Mouse (Mus musculus): ENCODE data around the gene Tnni3k. TPM values are rescaled to one million over a fixed set of nuclear protein-coding genes. Genes with fewer than 3 reads are reported as not detected.

The Tnni3k gene
- total and polyA plus RNA-seq, 3 experiments: 0.11 TPM; not detected in 2

- Histone ChIP-seq H3K36me3 (replicated peaks) (no peaks in the 10 kb centered on the region), H3K27me3 (ENCODE audit: insufficient read depth, low read length) (no peaks in the 10 kb centered on the region), H3K4me1 (ENCODE audit: insufficient read depth, low read depth, low read length) (no peaks in the 10 kb centered on the region), H3K9me3 (replicated peaks) (peaks cover 16% of the 10 kb centered on the region), H3K4me3 (ENCODE audit: low read depth, low read length) (no peak overlapping the region)
- no peak for ATAC-seq (ENCODE audit: extremely low read depth, insufficient number of reproducible peaks, low FRiP score, poor library complexity, severe bottlenecking)
- TF ChIP-seq POLR2AphosphoS5 (IDR thresholded peaks at IDR 0.05; ENCODE audit: insufficient replicate concordance, low read depth, low read length) (no peak), GATA2 (IDR thresholded peaks at IDR 0.05; ENCODE audit: borderline replicate concordance, low read depth, low read length) (no peak), TAL1 (conservative IDR thresholded peaks at IDR 0.05; ENCODE audit: low read depth, low read length) (no peak), CTCF (IDR thresholded peaks at IDR 0.05; ENCODE audit: low read depth, low read length) (no peak), GATA1 (IDR thresholded peaks at IDR 0.05; ENCODE audit: borderline replicate concordance, low read length) (no peak)
- no peak for DNase-seq (ENCODE audit: low spot score)
Observed at GRCm38 (mm10) chr3:154970981-154971380, 84.2 kb downstream of the Tnni3k start.

DNA sequence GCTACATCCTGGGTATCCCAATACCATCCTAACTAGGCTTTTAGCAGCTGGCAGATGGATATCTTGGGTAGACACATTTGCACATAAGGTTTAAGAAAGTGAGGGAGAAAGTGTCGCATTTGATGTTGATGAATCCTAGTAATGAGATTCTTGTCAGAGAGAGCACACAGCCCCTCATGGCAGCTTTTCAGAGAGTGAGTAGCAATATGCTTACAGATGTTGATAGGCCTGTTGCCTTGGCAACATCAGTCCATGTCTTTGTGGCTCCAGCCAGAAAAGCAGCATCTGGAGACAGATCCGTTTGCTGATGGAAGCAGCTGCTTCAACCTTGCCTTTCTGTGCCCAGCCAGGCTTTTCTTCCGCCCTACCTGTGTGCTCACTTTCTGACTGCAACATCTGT lies 93.9 kb downstream of the Tnni3k start:
- Histone ChIP-seq H3K36me3 (replicated peaks) (no peaks in the 10 kb centered on the region), H3K4me3 (ENCODE audit: low read depth, low read length) (no peak overlapping the region), H3K4me1 (ENCODE audit: insufficient read depth, low read depth, low read length) (no peaks in the 10 kb centered on the region), H3K9me3 (replicated peaks) (peaks cover 21% of the 10 kb centered on the region), H3K27me3 (ENCODE audit: insufficient read depth, low read length) (no peaks in the 10 kb centered on the region)
- ATAC-seq (ENCODE audit: extremely low read depth, insufficient number of reproducible peaks, low FRiP score, poor library complexity, severe bottlenecking) (no peak), DNase-seq (ENCODE audit: low spot score) (no peak)
- TF ChIP-seq GATA2 (IDR thresholded peaks at IDR 0.05; ENCODE audit: borderline replicate concordance, low read depth, low read length): no peak
- TF ChIP-seq GATA1 (IDR thresholded peaks at IDR 0.05; ENCODE audit: borderline replicate concordance, low read length): no peak
- no peak for TF ChIP-seq TAL1 (conservative IDR thresholded peaks at IDR 0.05; ENCODE audit: low read depth, low read length)
- TF ChIP-seq POLR2AphosphoS5 (IDR thresholded peaks at IDR 0.05; ENCODE audit: insufficient replicate concordance, low read depth, low read length): no peak
- no peak for TF ChIP-seq CTCF (IDR thresholded peaks at IDR 0.05; ENCODE audit: low read depth, low read length)

- H3K36me3 ChIP-seq (replicated peaks): no peaks in the 10 kb centered on the region
- no peak for ATAC-seq (ENCODE audit: extremely low read depth, insufficient number of reproducible peaks, low FRiP score, poor library complexity, severe bottlenecking)
- H3K4me3 ChIP-seq (ENCODE audit: low read depth, low read length): no peak overlapping the region
Observed at GRCm38 (mm10) chr3:154953088-154953487, 102.1 kb downstream of the Tnni3k start.

DNA sequence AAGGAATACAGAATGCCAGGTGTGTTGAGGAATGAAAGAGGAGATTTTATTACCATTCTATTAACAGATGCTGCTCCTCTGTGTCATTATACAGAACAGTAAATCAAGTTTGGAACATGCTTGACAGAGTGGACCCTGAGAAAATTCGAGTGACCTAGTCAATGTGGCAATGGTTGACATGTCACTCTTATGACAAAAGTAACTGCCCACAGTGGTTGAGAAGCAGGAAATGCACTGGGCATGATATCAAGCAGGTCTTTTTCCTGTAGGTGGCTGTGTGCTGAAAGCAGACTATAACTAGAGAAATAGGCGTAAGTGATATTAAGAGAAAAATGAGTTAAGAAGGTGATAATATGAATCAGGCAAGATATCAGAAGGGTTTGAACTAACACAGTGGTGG lies 105.7 kb downstream of the Tnni3k start:
- ATAC-seq (ENCODE audit: extremely low read depth, insufficient number of reproducible peaks, low FRiP score, poor library complexity, severe bottlenecking) (no peak), DNase-seq (ENCODE audit: low spot score) (no peak)
- no peak overlapping the region for H3K4me3 ChIP-seq (ENCODE audit: low read depth, low read length)
- TF ChIP-seq GATA1 (IDR thresholded peaks at IDR 0.05; ENCODE audit: borderline replicate concordance, low read length): no peak
- no peak for TF ChIP-seq CTCF (IDR thresholded peaks at IDR 0.05; ENCODE audit: low read depth, low read length)
- no peak for TF ChIP-seq GATA2 (IDR thresholded peaks at IDR 0.05; ENCODE audit: borderline replicate concordance, low read depth, low read length)
- TF ChIP-seq POLR2AphosphoS5 (IDR thresholded peaks at IDR 0.05; ENCODE audit: insufficient replicate concordance, low read depth, low read length): no peak
- TF ChIP-seq TAL1 (conservative IDR thresholded peaks at IDR 0.05; ENCODE audit: low read depth, low read length): no peak
- H3K9me3 ChIP-seq (replicated peaks): peaks cover 32% of the 10 kb centered on the region
- H3K36me3 ChIP-seq (replicated peaks): no peaks in the 10 kb centered on the region
- no peaks in the 10 kb centered on the region for H3K4me1 ChIP-seq (ENCODE audit: insufficient read depth, low read depth, low read length)
- no peaks in the 10 kb centered on the region for H3K27me3 ChIP-seq (ENCODE audit: insufficient read depth, low read length)

More at GRCm38 (mm10) chr3:154953088-154953487, 102.1 kb downstream of the Tnni3k start:
- Histone ChIP-seq H3K27me3 (ENCODE audit: insufficient read depth, low read length) (no peaks in the 10 kb centered on the region), H3K9me3 (replicated peaks) (peaks cover 6% of the 10 kb centered on the region; the same call in 1 of the 2 replicates), H3K4me1 (ENCODE audit: insufficient read depth, low read depth, low read length) (no peaks in the 10 kb centered on the region)
- TF ChIP-seq POLR2AphosphoS5 (IDR thresholded peaks at IDR 0.05; ENCODE audit: insufficient replicate concordance, low read depth, low read length) (no peak), GATA2 (IDR thresholded peaks at IDR 0.05; ENCODE audit: borderline replicate concordance, low read depth, low read length) (no peak), CTCF (IDR thresholded peaks at IDR 0.05; ENCODE audit: low read depth, low read length) (no peak), TAL1 (conservative IDR thresholded peaks at IDR 0.05; ENCODE audit: low read depth, low read length) (no peak), GATA1 (IDR thresholded peaks at IDR 0.05; ENCODE audit: borderline replicate concordance, low read length) (no peak)
- DNase-seq (ENCODE audit: low spot score): no peak

DNA sequence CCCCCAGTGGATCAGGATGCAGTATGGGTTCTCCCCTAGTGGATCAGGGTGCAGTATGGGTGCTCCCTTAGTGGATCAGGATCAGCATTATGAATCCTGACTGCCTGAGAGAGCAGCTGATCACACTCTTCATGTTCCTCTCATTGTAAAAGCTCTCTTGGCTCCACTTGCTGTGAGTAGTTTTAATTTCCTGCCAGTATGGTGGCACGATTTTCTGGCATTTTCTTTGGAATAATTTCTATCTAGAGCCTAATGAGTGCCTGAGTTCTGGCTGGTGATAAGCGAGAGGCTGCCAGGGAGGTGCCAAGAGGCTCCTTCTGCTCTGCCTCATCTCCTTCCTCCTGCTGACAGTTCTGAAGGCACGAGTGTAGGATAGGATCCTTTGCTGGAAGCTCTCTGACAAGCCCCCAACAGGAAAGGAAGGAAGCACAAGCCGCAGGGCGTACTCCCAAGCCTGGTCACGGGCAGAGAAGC lies 109.5 kb downstream of the Tnni3k start:
- H3K9me3 ChIP-seq (replicated peaks): peaks cover 44% of the 10 kb centered on the region
- TF ChIP-seq GATA2 (IDR thresholded peaks at IDR 0.05; ENCODE audit: borderline replicate concordance, low read depth, low read length) (no peak), POLR2AphosphoS5 (IDR thresholded peaks at IDR 0.05; ENCODE audit: insufficient replicate concordance, low read depth, low read length) (no peak), GATA1 (IDR thresholded peaks at IDR 0.05; ENCODE audit: borderline replicate concordance, low read length) (no peak), TAL1 (conservative IDR thresholded peaks at IDR 0.05; ENCODE audit: low read depth, low read length) (no peak), CTCF (IDR thresholded peaks at IDR 0.05; ENCODE audit: low read depth, low read length) (no peak)
- DNase-seq (ENCODE audit: low spot score) (no peak), ATAC-seq (ENCODE audit: extremely low read depth, insufficient number of reproducible peaks, low FRiP score, poor library complexity, severe bottlenecking) (no peak)
- H3K36me3 ChIP-seq (replicated peaks): no peaks in the 10 kb centered on the region
- H3K4me1 ChIP-seq (ENCODE audit: insufficient read depth, low read depth, low read length): no peaks in the 10 kb centered on the region
- H3K27me3 ChIP-seq (ENCODE audit: insufficient read depth, low read length): no peaks in the 10 kb centered on the region
- no peak overlapping the region for H3K4me3 ChIP-seq (ENCODE audit: low read depth, low read length)

GRCm38 (mm10) chr3:154927757-154928156 lies 127.5 kb downstream of the Tnni3k start:
- no peaks in the 10 kb centered on the region for H3K4me1 ChIP-seq (ENCODE audit: insufficient read depth, low read depth, low read length)
- no peaks in the 10 kb centered on the region for H3K36me3 ChIP-seq (replicated peaks)
- TF ChIP-seq CTCF (IDR thresholded peaks at IDR 0.05; ENCODE audit: low read depth, low read length) (no peak), GATA2 (IDR thresholded peaks at IDR 0.05; ENCODE audit: borderline replicate concordance, low read depth, low read length) (no peak), GATA1 (IDR thresholded peaks at IDR 0.05; ENCODE audit: borderline replicate concordance, low read length) (no peak), TAL1 (conservative IDR thresholded peaks at IDR 0.05; ENCODE audit: low read depth, low read length) (no peak), POLR2AphosphoS5 (IDR thresholded peaks at IDR 0.05; ENCODE audit: insufficient replicate concordance, low read depth, low read length) (no peak)
- no peak for ATAC-seq (ENCODE audit: extremely low read depth, insufficient number of reproducible peaks, low FRiP score, poor library complexity, severe bottlenecking)
- peaks cover 28% of the 10 kb centered on the region for H3K9me3 ChIP-seq (replicated peaks)
- DNase-seq (ENCODE audit: low spot score): no peak
- H3K4me3 ChIP-seq (ENCODE audit: low read depth, low read length): no peak overlapping the region
- no peaks in the 10 kb centered on the region for H3K27me3 ChIP-seq (ENCODE audit: insufficient read depth, low read length)

All from G1E (cell line).